ENCODE assay signal across 11 mouse cellular contexts in the genomic region with DNA sequence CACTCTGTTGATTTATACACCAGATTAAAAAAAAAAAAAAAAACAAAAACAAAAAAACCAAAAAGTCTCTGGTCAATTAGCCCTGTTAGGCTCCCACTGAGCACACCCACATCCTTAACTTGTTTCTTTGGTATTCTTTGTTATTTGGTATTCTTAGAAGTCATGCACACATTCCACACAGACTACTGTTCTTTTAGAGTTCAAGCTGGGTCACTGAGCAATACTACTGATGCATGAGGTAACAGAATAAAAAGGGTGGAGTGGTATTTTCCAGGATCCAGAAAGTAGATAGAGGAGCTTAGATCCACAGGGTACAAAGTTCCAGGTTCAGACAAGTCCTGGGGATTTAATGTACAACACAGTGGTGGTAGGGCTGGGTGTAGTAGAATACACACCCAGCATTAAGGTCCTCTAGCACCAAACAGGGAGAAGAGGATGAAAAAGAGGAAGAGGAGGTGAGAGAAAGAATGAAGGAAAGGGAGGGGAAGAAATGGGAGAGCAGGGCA. TPM values are rescaled to one million over a fixed set of nuclear protein-coding genes. Genes with fewer than 3 reads are reported as not detected.
"Had no signal": no experiment of that assay in that cellular context is flagged by ENCODE, and none has a peak within 500 bp of the region (broad histone marks: within the 10 kb centered on the region; RNA-seq: fewer than 3 reads in every experiment).

No protein-coding gene starts in this region.

- H3K27me3 ChIP-seq: limb, embryonic 15.5 days; liver, embryonic 12.5 days; megakaryocyte, embryonic 14.5 days; midbrain, embryonic 15.5 days; neural tube, embryonic 12.5 days had no signal

- ATAC-seq: midbrain, embryonic 15.5 days had no signal

- DNase-seq: layer of hippocampus, adult 9-11 months; thymus, postnatal 36 days had no signal

- H3K27ac ChIP-seq: limb, embryonic 15.5 days; liver, embryonic 12.5 days; macrophage; midbrain, embryonic 15.5 days; neural tube, embryonic 12.5 days had no signal

- H3K4me2 ChIP-seq: limb, embryonic 15.5 days; liver, embryonic 12.5 days; lung, embryonic 14.5 days; midbrain, embryonic 11.5 days; midbrain, embryonic 15.5 days; neural tube, embryonic 12.5 days had no signal

- H3K4me1 ChIP-seq: neural tube, embryonic 12.5 days had no signal

- H3K9ac ChIP-seq: limb, embryonic 15.5 days; liver, embryonic 12.5 days; lung, embryonic 14.5 days; midbrain, embryonic 15.5 days; neural tube, embryonic 12.5 days had no signal

- H3K9me3 ChIP-seq: limb, embryonic 15.5 days; liver, embryonic 12.5 days; megakaryocyte, embryonic 14.5 days; midbrain, embryonic 15.5 days; neural tube, embryonic 12.5 days had no signal

- H3K4me3 ChIP-seq: limb, embryonic 15.5 days; liver, embryonic 12.5 days; megakaryocyte, embryonic 14.5 days; midbrain, embryonic 15.5 days; neural tube, embryonic 12.5 days had no signal

RNA-seq across cellular contexts. Expression of a gene that starts 15.3 kb away (rescaled TPM):
- total RNA-seq: neutrophil, adult 5-6 weeks had no signal
- polyA plus RNA-seq: macrophage had no signal
